Mouse (Mus musculus) embryonic facial prominence, embryonic 10.5 days (tissue): Measurements from ENCODE around the gene Sh3d21. TPM values are rescaled to one million over a fixed set of nuclear protein-coding genes. Genes with fewer than 3 reads are reported as not detected.
A peak's percentile ranks its signal among the peaks of the same experiment; 100 is the strongest.

Experiments used
- DNase-seq: peaks from one replicate; pipeline ENCODE4 v3.0.0-alpha.2; 2017; ENCODE audit warnings: low spot score
- H3K27ac ChIP-seq: fragments of 300-500 bp; sonication (generic); replicated peaks from 2 replicates; pipeline ENCODE4 v1.5.1; 2016; ENCODE audit warnings: mild to moderate bottlenecking
- H3K27me3 ChIP-seq: fragments of 300-500 bp; sonication (generic); replicated peaks from 2 replicates; pipeline ENCODE4 v1.6.1; 2016; ENCODE audit warnings: low read depth, mild to moderate bottlenecking; ENCODE audit not compliant: poor library complexity, severe bottlenecking
- H3K36me3 ChIP-seq: fragments of 300-500 bp; sonication (generic); replicated peaks from 2 replicates; pipeline ENCODE4 v1.6.1; 2016; ENCODE audit warnings: mild to moderate bottlenecking, moderate library complexity
- H3K4me1 ChIP-seq: fragments of 300-500 bp; sonication (generic); 2 replicates; pipeline ENCODE4 v1.6.1; 2016
- H3K4me3 ChIP-seq: fragments of 300-500 bp; sonication (generic); 2 replicates; pipeline ENCODE4 v1.5.1; 2016; ENCODE audit warnings: mild to moderate bottlenecking, moderate library complexity
- H3K9me3 ChIP-seq: fragments of 300-500 bp; sonication (generic); 2 replicates; pipeline ENCODE4 v1.6.1; 2016; ENCODE audit warnings: mild to moderate bottlenecking
- WGBS: fragments of 180-500 bp; shearing (Covaris S2); methylation state at CpG from one replicate; pipeline ENCODE4 v1.1.7; 2016; 5-methylcytosine and 5-hydroxymethylcytosine counted together
- polyA plus RNA-seq: library from polyadenylated mRNA; unstranded; fragments of >200 nt; fragmentation: Nextera tagmentation; extraction: Ambion mirVana; gene quantifications from 2 replicates; pipeline ENCODE4 v1.2.1, GENCODE M21; 2016

Sh3d21 gene
- polyA plus RNA-seq, 1 experiment from 2014 or later: 3.1 TPM

- H3K9me3 ChIP-seq: no peaks in the 10 kb centered on the region
- 45% methylated on average over 6 of the region's 6 CpGs for WGBS
- peak overlapping the region; percentile 80 for H3K4me3 ChIP-seq
- peak overlapping the region; percentile 85 for H3K27ac ChIP-seq
- peaks cover 46% of the 10 kb centered on the region for H3K27me3 ChIP-seq
- H3K4me1 ChIP-seq: peaks cover 80% of the 10 kb centered on the region
- no peak for DNase-seq
- H3K36me3 ChIP-seq: peaks cover 31% of the 10 kb centered on the region
Observed at GRCm38 (mm10) chr4:126150949-126151320, 12.4 kb downstream of the Sh3d21 start.

- peak; percentile 96 for DNase-seq
- Histone ChIP-seq H3K4me3 (peak overlapping the region; percentile 80), H3K4me1 (peaks cover 80% of the 10 kb centered on the region), H3K36me3 (peaks cover 31% of the 10 kb centered on the region), H3K27me3 (peaks cover 46% of the 10 kb centered on the region), H3K27ac (peak overlapping the region; percentile 95), H3K9me3 (no peaks in the 10 kb centered on the region)
- WGBS: 23% methylated on average over 16 of the region's 16 CpGs
Observed at GRCm38 (mm10) chr4:126150297-126150948, 12.9 kb downstream of the Sh3d21 start.

- Histone ChIP-seq H3K27ac (peak overlapping the region; percentile 95), H3K27me3 (peaks cover 46% of the 10 kb centered on the region), H3K9me3 (no peaks in the 10 kb centered on the region), H3K4me3 (peak overlapping the region; percentile 80), H3K36me3 (peaks cover 31% of the 10 kb centered on the region), H3K4me1 (peaks cover 79% of the 10 kb centered on the region)
- DNase-seq: peak; percentile 57
- WGBS: 24% methylated on average over 10 of the region's 10 CpGs
Observed at GRCm38 (mm10) chr4:126149798-126150197, 13.5 kb downstream of the Sh3d21 start.

GRCm38 (mm10) chr4:126149041-126149676 is 14.1 kb downstream of the Sh3d21 start:
- peak; percentile 47 for DNase-seq

GRCm38 (mm10) chr4:126148161-126148961 is 14.9 kb downstream of the Sh3d21 start:
- Histone ChIP-seq H3K9me3 (no peaks in the 10 kb centered on the region), H3K4me1 (peaks cover 74% of the 10 kb centered on the region), H3K4me3 (peak overlapping the region; percentile 80), H3K27me3 (peaks cover 46% of the 10 kb centered on the region), H3K36me3 (peaks cover 31% of the 10 kb centered on the region), H3K27ac (peak overlapping the region; percentile 95)
- peak; percentile 85 for DNase-seq
- WGBS: under 1% methylated on average over 67 of the region's 67 CpGs

More at GRCm38 (mm10) chr4:126149041-126149676, 14.1 kb downstream of the Sh3d21 start:
- Histone ChIP-seq H3K27me3 (peaks cover 46% of the 10 kb centered on the region), H3K4me1 (peaks cover 74% of the 10 kb centered on the region), H3K9me3 (no peaks in the 10 kb centered on the region), H3K27ac (peak overlapping the region; percentile 95), H3K36me3 (peaks cover 31% of the 10 kb centered on the region), H3K4me3 (peak overlapping the region; percentile 80)
- WGBS: 13% methylated on average over 42 of the region's 42 CpGs

GRCm38 (mm10) chr4:126147533-126148160 is 15.6 kb downstream of the Sh3d21 start, which contains the start of gene Eva1b:
Gene Eva1b, plus strand, starts transcription at chr4:126147744.
- Histone ChIP-seq H3K4me1 (peaks cover 71% of the 10 kb centered on the region), H3K9me3 (no peaks in the 10 kb centered on the region), H3K36me3 (peaks cover 23% of the 10 kb centered on the region), H3K27ac (peak within 1 kb of the TSS; percentile 95), H3K4me3 (peak within 1 kb of the TSS; percentile 80), H3K27me3 (peaks cover 46% of the 10 kb centered on the region)
- peak; percentile 89 for DNase-seq
- under 1% methylated on average over 24 of the region's 24 CpGs for WGBS

- no peaks in the 10 kb centered on the region for H3K9me3 ChIP-seq
- peaks cover 73% of the 10 kb centered on the region for H3K4me1 ChIP-seq
- H3K4me3 ChIP-seq: peak overlapping the region; percentile 80
- peaks cover 19% of the 10 kb centered on the region for H3K36me3 ChIP-seq
- peaks cover 46% of the 10 kb centered on the region for H3K27me3 ChIP-seq
- WGBS: 27% methylated on average over 9 of the region's 9 CpGs
- H3K27ac ChIP-seq: peak overlapping the region; percentile 95
- peak; percentile 43 for DNase-seq
Observed at GRCm38 (mm10) chr4:126146974-126147532, 16.2 kb downstream of the Sh3d21 start.

GRCm38 (mm10) chr4:126145396-126145795 is 17.9 kb downstream of the Sh3d21 start:
- WGBS: 35% methylated on average over 4 of the region's 4 CpGs
- DNase-seq: no peak
- Histone ChIP-seq H3K27me3 (peaks cover 31% of the 10 kb centered on the region), H3K4me1 (peaks cover 68% of the 10 kb centered on the region), H3K36me3 (peaks cover 14% of the 10 kb centered on the region), H3K9me3 (no peaks in the 10 kb centered on the region), H3K4me3 (no peak overlapping the region), H3K27ac (peak overlapping the region; percentile 95)

GRCm38 (mm10) chr4:126141021-126141420 is 22.3 kb downstream of the Sh3d21 start:
- Histone ChIP-seq H3K27ac (peak overlapping the region; percentile 44; the same call in 1 of the 2 replicates), H3K4me3 (no peak overlapping the region), H3K27me3 (no peaks in the 10 kb centered on the region; the same call in 1 of the 2 replicates), H3K9me3 (no peaks in the 10 kb centered on the region), H3K4me1 (peaks cover 28% of the 10 kb centered on the region), H3K36me3 (peaks cover 49% of the 10 kb centered on the region)
- 68% methylated on average over 5 of the region's 5 CpGs for WGBS
- DNase-seq: no peak

- Histone ChIP-seq H3K4me3 (no peak overlapping the region), H3K36me3 (peaks cover 81% of the 10 kb centered on the region), H3K27me3 (no peaks in the 10 kb centered on the region), H3K4me1 (peaks cover 25% of the 10 kb centered on the region), H3K9me3 (no peaks in the 10 kb centered on the region), H3K27ac (0 out of 2 replicates have a peak overlapping the region, but pooled peaks have one; percentile 14)
- 79% methylated on average over 4 of the region's 4 CpGs for WGBS
- DNase-seq: no peak
Observed at GRCm38 (mm10) chr4:126137773-126138172, 25.5 kb downstream of the Sh3d21 start.

- H3K36me3 ChIP-seq: peaks cover 91% of the 10 kb centered on the region
- DNase-seq: no peak
- WGBS: 91% methylated on average over 4 of the region's 4 CpGs
- H3K4me3 ChIP-seq: no peak overlapping the region
- H3K9me3 ChIP-seq: no peaks in the 10 kb centered on the region
- H3K4me1 ChIP-seq: peaks cover 39% of the 10 kb centered on the region
- no peak overlapping the region for H3K27ac ChIP-seq
- H3K27me3 ChIP-seq: no peaks in the 10 kb centered on the region
Observed at GRCm38 (mm10) chr4:126134639-126135038, 28.7 kb downstream of the Sh3d21 start.

- DNase-seq: no peak
- H3K27ac ChIP-seq: no peak overlapping the region
- peaks cover 43% of the 10 kb centered on the region for H3K4me1 ChIP-seq
- no peak overlapping the region for H3K4me3 ChIP-seq
- 91% methylated on average over 4 of the region's 4 CpGs for WGBS
- H3K9me3 ChIP-seq: no peaks in the 10 kb centered on the region
- H3K27me3 ChIP-seq: no peaks in the 10 kb centered on the region
- H3K36me3 ChIP-seq: peaks cover 91% of the 10 kb centered on the region
Observed at GRCm38 (mm10) chr4:126134236-126134635, 29.1 kb downstream of the Sh3d21 start.
